Mouse (Mus musculus) heart, postnatal 25 days (tissue): ENCODE results near the gene Galnt3. TPM values are rescaled to one million over a fixed set of nuclear protein-coding genes. Genes with fewer than 3 reads are reported as not detected.

Source experiments
- DNase-seq: peaks from one replicate; pipeline ENCODE4 v3.0.0; 2022; ENCODE audit warnings: low spot score
- intact Hi-C: fragments of 180-260 bp; cut with DNase I; formaldehyde crosslinking; loops from one replicate; pipeline ENCODE4 v1.15.1; 2025
- total RNA-seq, 2 experiments: library from RNA; stranded (reverse); gene quantifications; 2 replicates each; pipeline ENCODE4 v1.2.3; 2021

Gene Galnt3
- not detected for total RNA-seq

- no peak for DNase-seq
- intact Hi-C loops = no loop called here
Measured at GRCm38 (mm10) chr2:66124591-66125271, at the start of gene Galnt3. Galnt3 (minus strand) TSS chr2:66124994.

- DNase-seq = no peak
- intact Hi-C loops = no loop called here
Measured at GRCm38 (mm10) chr2:66173134-66173533, 48.3 kb upstream of the Galnt3 start.

GRCm38 (mm10) chr2:66171643-66172042, 46.8 kb upstream of the Galnt3 start:
- intact Hi-C loops = no loop called here
- no peak for DNase-seq

GRCm38 (mm10) chr2:66170721-66171120, 45.9 kb upstream of the Galnt3 start:
- intact Hi-C loops = no loop called here

GRCm38 (mm10) chr2:66165025-66165424, 40.2 kb upstream of the Galnt3 start:
- DNase-seq = no peak
- intact Hi-C loops = no loop called here

More at GRCm38 (mm10) chr2:66170721-66171120, 45.9 kb upstream of the Galnt3 start:
- no peak for DNase-seq

- intact Hi-C loops = no loop called here
- no peak for DNase-seq
Measured at GRCm38 (mm10) chr2:66158140-66158915, 33.5 kb upstream of the Galnt3 start.

- DNase-seq = no peak
- intact Hi-C loops = no loop called here
Measured at GRCm38 (mm10) chr2:66151436-66151835, 26.6 kb upstream of the Galnt3 start.

- intact Hi-C loops = no loop called here
- no peak for DNase-seq
Measured at GRCm38 (mm10) chr2:66150531-66150930, 25.7 kb upstream of the Galnt3 start.

- DNase-seq = no peak
- intact Hi-C loops = no loop called here
Measured at GRCm38 (mm10) chr2:66148654-66149230, 23.9 kb upstream of the Galnt3 start.

- intact Hi-C loops = no loop called here
- no peak for DNase-seq
Measured at GRCm38 (mm10) chr2:66146473-66146872, 21.7 kb upstream of the Galnt3 start.

GRCm38 (mm10) chr2:66144770-66145169, 20.0 kb upstream of the Galnt3 start:
- intact Hi-C loops = no loop called here

GRCm38 (mm10) chr2:66143284-66143683, 18.5 kb upstream of the Galnt3 start:
- intact Hi-C loops = no loop called here
- DNase-seq = no peak

More at GRCm38 (mm10) chr2:66144770-66145169, 20.0 kb upstream of the Galnt3 start:
- no peak for DNase-seq

GRCm38 (mm10) chr2:66142711-66143110, 17.9 kb upstream of the Galnt3 start:
- intact Hi-C loops = no loop called here

GRCm38 (mm10) chr2:66142268-66142667, 17.5 kb upstream of the Galnt3 start:
- DNase-seq = no peak
- intact Hi-C loops = no loop called here

More at GRCm38 (mm10) chr2:66142711-66143110, 17.9 kb upstream of the Galnt3 start:
- no peak for DNase-seq

GRCm38 (mm10) chr2:66140246-66140645, 15.5 kb upstream of the Galnt3 start:
- intact Hi-C loops = no loop called here

GRCm38 (mm10) chr2:66131862-66132544, 7.2 kb upstream of the Galnt3 start:
- no peak for DNase-seq
- intact Hi-C loops = no loop called here

More at GRCm38 (mm10) chr2:66140246-66140645, 15.5 kb upstream of the Galnt3 start:
- no peak for DNase-seq

GRCm38 (mm10) chr2:66128941-66129340, 4.1 kb upstream of the Galnt3 start:
- DNase-seq = no peak
- intact Hi-C loops = no loop called here

- intact Hi-C loops = no loop called here
- no peak for DNase-seq
Measured at GRCm38 (mm10) chr2:66127541-66127940, 2.7 kb upstream of the Galnt3 start.

- intact Hi-C loops = no loop called here
- no peak for DNase-seq
Measured at GRCm38 (mm10) chr2:66126936-66127335, 2.1 kb upstream of the Galnt3 start.
